Mouse (Mus musculus) c-Kit-positive CD71-positive TER-119-positive erythroid progenitor cells, embryonic 14.5 days (primary cell): Measurements from ENCODE around the gene Mrps12.
"Not testable (repeated sequence)": the region's sequence is repeated elsewhere in the genome, so short reads cannot be mapped to it uniquely, and the experiment has no call there.

Source experiments
- DNase-seq: peaks from one replicate; pipeline ENCODE4 v3.0.0-alpha.2; 2013; ENCODE audit warnings: low spot score

The Mrps12 gene

DNA sequence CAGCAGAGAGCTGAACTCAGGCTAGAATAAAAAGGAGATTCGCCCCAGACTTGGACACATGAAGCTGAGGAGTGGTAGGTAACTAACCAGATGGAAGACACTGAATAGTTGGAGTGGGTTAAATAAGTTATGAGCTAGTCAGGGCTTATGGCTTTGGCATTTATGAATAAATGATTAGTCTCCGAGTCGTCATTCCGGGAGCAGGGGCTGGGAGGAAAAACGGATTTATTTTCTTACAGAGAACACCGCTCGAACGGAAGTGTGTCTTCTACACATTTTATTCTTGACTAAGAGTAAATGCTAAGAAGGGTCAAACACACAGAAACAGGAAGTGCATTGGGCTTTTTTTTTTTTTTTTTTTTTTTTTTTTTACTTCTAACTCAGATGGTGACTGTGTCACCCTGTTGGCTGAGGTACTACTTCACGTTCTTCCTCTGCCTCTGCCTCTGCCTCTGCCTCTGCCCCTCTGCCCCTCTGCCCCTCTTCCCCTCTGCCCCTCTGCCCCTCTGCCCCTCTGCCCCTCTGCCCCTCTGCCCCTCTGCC, 38.9 kb downstream of the Mrps12 start:
- no peak for DNase-seq

DNA sequence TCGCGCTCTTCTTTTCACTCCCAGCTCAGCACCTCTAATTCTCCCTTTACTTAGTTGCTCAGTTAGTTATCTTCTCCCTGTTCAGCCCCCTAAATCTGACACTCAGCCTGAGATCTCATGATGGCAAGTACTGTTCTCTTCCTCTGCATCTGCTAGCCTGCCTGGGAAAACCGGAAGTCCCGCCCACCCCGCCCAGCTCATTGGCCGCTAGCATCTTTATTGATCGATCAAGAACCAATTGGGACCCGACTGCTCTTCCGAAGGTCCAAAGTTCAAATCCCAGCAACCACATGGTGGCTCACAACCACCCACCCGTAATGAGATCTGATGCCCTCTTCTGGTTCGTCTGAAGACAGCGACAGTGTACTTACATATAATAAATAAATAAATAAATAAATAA, 40.3 kb downstream of the Mrps12 start:
- DNase-seq = not testable (repeated sequence)

DNA sequence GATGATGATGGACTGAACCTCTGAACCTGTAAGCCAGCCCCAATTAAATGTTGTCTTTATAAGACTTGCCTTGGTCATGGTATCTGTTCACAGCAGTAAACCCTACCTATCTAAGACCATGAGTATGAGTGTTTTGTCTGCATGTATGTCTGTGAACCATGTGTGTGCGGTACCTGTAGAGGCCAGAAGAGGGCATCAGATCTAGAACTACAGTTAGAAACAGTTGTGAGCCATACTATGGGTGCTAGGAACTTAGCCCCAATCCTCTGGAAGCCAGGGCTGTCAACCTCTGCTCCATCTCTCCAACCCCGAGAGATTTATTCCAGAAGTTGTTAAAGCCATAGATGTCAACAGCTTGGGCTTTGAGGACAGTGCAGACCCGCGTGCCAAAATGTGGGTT, 41.4 kb downstream of the Mrps12 start:
- DNase-seq = no peak

DNA sequence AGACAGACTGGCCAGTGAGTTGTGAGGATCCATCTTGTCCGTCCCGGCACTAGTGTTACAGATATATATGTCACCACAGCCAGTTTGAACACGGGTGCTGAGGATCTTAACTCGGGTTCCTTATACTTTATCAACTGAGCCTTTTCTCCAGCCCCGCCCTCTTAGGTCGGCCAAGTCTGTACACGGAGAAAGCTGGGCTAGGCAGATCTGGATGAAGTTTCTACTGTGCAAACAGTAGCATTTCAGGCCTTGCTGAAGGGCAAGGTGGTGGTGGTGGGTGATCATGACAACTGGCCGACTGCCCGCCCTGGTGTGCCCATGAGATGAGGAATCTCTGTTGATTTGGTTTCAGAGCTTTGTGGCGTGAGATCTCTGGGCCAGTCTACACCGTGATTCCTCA, 44.3 kb downstream of the Mrps12 start:
- no peak for DNase-seq

DNA sequence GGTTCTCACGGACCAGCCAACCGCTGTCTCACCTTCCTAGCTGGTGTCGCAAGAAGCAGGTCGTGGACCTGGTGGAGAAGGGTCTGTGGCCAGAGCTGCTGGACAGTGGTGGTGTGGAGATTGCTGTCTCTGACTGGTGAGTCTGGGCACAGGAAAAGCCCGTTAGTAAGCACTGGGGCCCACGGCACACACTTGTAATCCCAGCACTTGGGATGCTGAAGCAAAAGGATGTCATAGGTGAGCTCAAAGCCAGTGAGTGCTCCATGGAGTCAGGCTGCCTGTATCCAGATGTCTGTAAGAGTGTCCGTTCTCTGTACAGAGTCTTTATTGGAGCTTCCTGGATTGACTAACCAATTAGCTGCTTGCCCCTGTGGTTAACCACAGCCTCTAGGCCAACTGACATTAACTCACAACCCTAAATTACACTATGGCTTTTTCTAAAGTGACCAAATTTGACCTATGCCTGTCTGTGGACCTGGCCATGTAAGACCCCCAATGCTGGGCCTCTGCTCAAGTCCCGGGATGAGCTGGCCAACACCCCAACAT, 46.6 kb downstream of the Mrps12 start:
- no peak for DNase-seq

DNA sequence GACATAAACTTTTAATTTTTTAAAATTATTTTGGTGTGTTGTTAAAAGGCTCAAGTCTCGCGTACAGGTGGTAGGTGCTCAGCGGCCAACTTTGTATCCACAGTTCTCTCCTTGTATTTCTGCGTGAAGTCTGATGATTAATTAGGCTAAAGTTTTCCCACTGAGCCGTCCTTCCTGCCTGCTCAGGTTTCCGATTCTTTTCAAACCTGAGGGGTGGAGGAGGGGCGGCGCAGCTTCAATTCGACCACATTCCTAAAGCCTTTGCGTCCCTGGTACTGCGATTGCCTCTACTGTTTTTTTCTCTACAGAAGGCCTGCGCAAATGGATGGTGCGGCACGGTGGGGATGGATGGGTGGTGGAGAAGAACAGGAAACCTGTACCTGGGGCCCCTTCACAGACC, 47.2 kb downstream of the Mrps12 start:
- DNase-seq = no peak

DNA sequence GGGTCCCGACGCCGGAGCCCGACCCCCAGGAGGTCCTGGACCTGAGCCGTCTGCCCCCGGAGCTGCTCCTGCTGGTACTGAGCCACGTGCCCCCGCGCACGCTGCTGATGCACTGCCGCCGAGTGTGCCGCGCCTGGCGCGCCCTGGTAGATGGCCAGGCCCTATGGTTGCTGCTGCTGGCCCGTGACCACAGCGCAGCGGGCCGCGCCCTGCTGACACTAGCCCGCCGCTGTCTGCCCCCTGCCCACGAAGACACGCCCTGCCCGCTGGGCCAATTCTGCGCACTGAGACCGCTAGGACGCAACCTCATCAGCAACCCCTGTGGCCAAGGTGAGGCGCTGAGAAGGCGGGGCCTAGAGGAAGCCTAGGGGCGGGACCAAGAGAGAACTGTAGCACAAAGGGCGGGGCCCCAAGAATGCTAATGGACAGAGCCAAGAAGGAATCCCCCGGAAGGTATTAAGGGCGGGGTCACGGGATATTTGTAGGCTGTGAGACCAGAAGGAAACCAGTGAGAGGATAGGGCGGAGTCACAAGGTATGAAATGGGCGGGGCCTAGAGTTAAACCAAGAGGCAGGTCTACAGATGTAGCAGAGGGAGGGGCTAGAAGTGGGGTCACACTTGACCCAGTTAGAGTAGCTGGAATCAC, 48.2 kb downstream of the Mrps12 start:
- DNase-seq = peak; percentile 23

DNA sequence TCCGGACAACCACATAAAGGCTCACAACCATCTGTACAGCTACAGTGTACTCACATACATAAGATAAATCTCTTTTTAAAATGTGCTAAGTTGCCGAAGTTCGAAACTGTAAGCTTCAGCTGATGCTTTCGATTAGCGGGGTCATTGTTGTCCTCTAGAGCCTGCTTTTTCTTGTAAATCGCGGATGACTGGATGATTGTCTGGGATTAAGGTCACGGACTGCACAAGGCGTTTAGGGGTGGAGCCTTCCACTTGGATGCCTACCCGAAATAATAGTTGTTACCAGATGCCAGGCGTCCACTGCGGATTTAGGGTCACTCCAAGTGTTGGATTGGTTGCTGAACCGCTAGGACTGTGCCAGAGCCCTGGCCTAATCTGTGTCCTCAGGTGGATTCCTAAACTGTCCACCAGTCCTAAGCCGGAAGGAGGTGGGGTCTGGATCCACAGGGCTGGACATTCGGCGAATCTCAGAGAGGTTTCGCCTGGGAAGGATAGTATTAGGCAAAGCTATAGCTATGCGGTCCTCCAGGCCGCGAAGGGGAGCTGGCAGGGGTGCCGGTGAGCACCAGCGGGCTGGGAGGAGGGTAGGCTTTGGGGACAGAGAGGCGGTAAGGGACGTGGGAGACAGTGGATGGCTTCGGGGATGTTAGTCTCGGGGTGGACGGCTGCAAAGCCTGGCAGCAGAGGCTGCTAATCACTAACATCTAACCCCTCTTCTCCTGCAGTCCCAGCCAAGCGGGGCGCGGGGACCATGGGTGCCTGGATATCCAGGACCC, 48.9 kb downstream of the Mrps12 start, which contains the start of gene Fbxo27:
Fbxo27 (plus strand) TSS at position 305 of the 776 bp plus-strand sequence.
- no peak for DNase-seq

DNA sequence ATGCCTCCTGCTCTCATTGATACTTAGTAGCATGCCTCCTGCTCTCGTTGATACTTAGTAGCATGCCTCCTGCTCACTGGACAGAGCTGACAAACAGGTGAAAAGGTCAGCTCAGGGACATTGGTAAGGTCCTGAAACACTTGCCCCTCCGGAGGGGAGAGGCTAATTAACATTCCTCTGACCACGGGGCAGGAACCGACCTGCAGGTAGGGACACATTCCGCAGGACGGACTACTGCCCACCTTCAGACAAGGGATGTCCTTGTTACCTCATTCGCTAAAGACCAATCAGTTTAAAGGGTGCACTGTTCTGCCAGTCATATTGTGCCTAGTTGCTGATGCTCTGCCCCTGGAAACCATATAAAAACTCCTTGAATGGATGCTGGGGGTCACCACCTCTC, 50.5 kb downstream of the Mrps12 start:
- DNase-seq = no peak
